Mouse (Mus musculus) neural tube, embryonic 13.5 days (tissue): Measurements from ENCODE around the gene Pcsk4. TPM values are rescaled to one million over a fixed set of nuclear protein-coding genes. Genes with fewer than 3 reads are reported as not detected.

Source experiments
- ATAC-seq: fragments of 200-750 bp; cut with Nextera tagmentation; 2 replicates; pipeline ENCODE4 v1.8.0; 2017; ENCODE audit warnings: low read depth, mild to moderate bottlenecking, moderate TSS enrichment, moderate library complexity
- H3K27ac ChIP-seq: fragments of 300-500 bp; sonication (generic); replicated peaks from 2 replicates; pipeline ENCODE4 v1.5.1; 2015; ENCODE audit warnings: moderate library complexity, mild to moderate bottlenecking, inconsistent platforms
- H3K27me3 ChIP-seq: fragments of 300-500 bp; sonication (generic); 2 replicates; pipeline ENCODE4 v1.6.1; 2015; ENCODE audit warnings: mild to moderate bottlenecking, inconsistent platforms
- H3K36me3 ChIP-seq: fragments of 300-500 bp; sonication (generic); 2 replicates; pipeline ENCODE4 v1.6.1; 2015; ENCODE audit warnings: mild to moderate bottlenecking, inconsistent platforms
- H3K4me1 ChIP-seq: fragments of 300-500 bp; sonication (generic); replicated peaks from 2 replicates; pipeline ENCODE4 v1.6.1; 2015; ENCODE audit warnings: inconsistent platforms
- H3K4me2 ChIP-seq: fragments of 300-500 bp; sonication (generic); 2 replicates; pipeline ENCODE4 v1.6.1; 2015; ENCODE audit warnings: inconsistent platforms, mild to moderate bottlenecking, moderate library complexity
- H3K4me3 ChIP-seq: fragments of 300-500 bp; sonication (generic); 2 replicates; pipeline ENCODE4 v1.5.1; 2015; ENCODE audit warnings: mild to moderate bottlenecking, inconsistent platforms
- H3K9ac ChIP-seq: fragments of 300-500 bp; sonication (generic); 2 replicates; pipeline ENCODE4 v1.6.1; 2015; ENCODE audit warnings: moderate library complexity, mild to moderate bottlenecking, inconsistent platforms
- H3K9me3 ChIP-seq: fragments of 300-500 bp; sonication (generic); 2 replicates; pipeline ENCODE4 v1.6.1; 2016; ENCODE audit warnings: inconsistent platforms
- WGBS: fragments of 180-500 bp; shearing (Covaris S2); methylation state at CpG from one replicate; pipeline ENCODE4 v1.1.7; 2015; 5-methylcytosine and 5-hydroxymethylcytosine counted together
- polyA plus RNA-seq: library from polyadenylated mRNA; unstranded; fragments of >200 nt; fragmentation: Nextera tagmentation; extraction: Ambion mirVana; gene quantifications from 2 replicates; pipeline ENCODE4 v1.2.1, GENCODE M21; 2015

The Pcsk4 gene
- polyA plus RNA-seq, 1 experiment from 2014 or later, result 3.6 TPM

DNA sequence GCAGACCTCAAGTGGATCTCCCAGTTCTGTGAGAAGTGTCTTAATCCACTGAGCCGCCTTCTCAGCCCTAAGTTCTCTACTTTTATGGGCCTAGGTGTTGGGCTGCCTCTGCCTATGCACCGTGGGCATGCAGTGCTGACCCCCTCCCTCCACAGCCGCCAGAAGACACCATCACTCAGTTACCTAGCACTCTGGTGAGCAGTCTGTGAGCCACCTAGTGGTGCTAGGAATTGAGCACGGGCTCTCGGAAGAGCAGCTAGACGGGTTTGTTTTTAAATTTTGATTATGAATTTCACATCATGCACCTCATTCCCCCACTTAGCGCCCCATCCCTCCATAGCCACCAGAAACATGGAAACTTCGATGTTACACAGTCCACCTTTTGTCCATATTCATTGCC, 40.6 kb downstream of the Pcsk4 start:
- 79% methylated on average over 8 of the region's 8 CpGs for WGBS
- H3K4me3 ChIP-seq, result no peak overlapping the region
- peaks cover 62% of the 10 kb centered on the region for H3K36me3 ChIP-seq
- no peak overlapping the region for H3K9ac ChIP-seq
- H3K4me1 ChIP-seq, result peaks cover 15% of the 10 kb centered on the region
- H3K27ac ChIP-seq, result no peak overlapping the region
- no peaks in the 10 kb centered on the region for H3K9me3 ChIP-seq
- H3K27me3 ChIP-seq, result no peaks in the 10 kb centered on the region
- ATAC-seq, result no peak
- H3K4me2 ChIP-seq, result no peak overlapping the region

DNA sequence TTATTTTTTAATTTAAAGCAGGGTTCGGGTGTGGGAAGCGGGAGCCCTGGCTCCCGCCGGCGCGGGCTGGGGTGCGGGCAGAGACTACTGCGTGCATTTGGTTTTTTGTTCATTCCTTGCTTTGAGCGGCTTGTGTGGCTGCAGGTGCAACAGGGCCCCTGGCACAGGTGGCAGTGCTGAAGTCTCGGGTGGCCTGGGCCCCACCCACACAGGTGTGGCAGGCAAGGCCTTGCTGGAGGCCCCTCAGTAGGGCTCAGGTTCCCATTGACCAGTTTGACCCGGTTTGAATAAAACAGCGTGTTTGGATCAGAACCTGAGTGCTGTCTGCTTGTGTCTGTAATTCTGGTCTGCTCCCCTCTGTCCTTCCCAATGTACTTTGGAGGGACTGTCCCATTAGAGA, 41.2 kb downstream of the Pcsk4 start:
- H3K9me3 ChIP-seq, result no peaks in the 10 kb centered on the region
- no peaks in the 10 kb centered on the region for H3K27me3 ChIP-seq
- no peak for ATAC-seq
- no peak overlapping the region for H3K27ac ChIP-seq
- H3K4me2 ChIP-seq, result no peak overlapping the region
- no peak overlapping the region for H3K9ac ChIP-seq
- peaks cover 62% of the 10 kb centered on the region for H3K36me3 ChIP-seq
- H3K4me1 ChIP-seq, result peaks cover 10% of the 10 kb centered on the region
- 96% methylated on average over 12 of the region's 12 CpGs for WGBS
- no peak overlapping the region for H3K4me3 ChIP-seq

GRCm38 (mm10) chr10:80285222-80286070, 43.9 kb downstream of the Pcsk4 start:
- peaks cover 10% of the 10 kb centered on the region for H3K4me1 ChIP-seq
- peaks cover 86% of the 10 kb centered on the region for H3K36me3 ChIP-seq
- ATAC-seq, result no peak
- 71% methylated on average over 14 of the region's 15 CpGs for WGBS
- H3K9me3 ChIP-seq, result no peaks in the 10 kb centered on the region
- no peak overlapping the region for H3K4me2 ChIP-seq
- no peak overlapping the region for H3K4me3 ChIP-seq
- H3K9ac ChIP-seq, result no peak overlapping the region
- H3K27ac ChIP-seq, result 0 out of 2 replicates have a peak overlapping the region, but pooled peaks have one; percentile 14
- H3K27me3 ChIP-seq, result no peaks in the 10 kb centered on the region

GRCm38 (mm10) chr10:80282481-80283441, 46.5 kb downstream of the Pcsk4 start:
- no peaks in the 10 kb centered on the region for H3K9me3 ChIP-seq
- 89% methylated on average over 20 of the region's 20 CpGs for WGBS
- no peaks in the 10 kb centered on the region for H3K27me3 ChIP-seq
- peaks cover 10% of the 10 kb centered on the region for H3K4me1 ChIP-seq
- peak overlapping the region; percentile 71 for H3K27ac ChIP-seq
- H3K4me2 ChIP-seq, result no peak overlapping the region
- H3K36me3 ChIP-seq, result peaks cover 95% of the 10 kb centered on the region
- no peak overlapping the region for H3K4me3 ChIP-seq
- no peak for ATAC-seq
- H3K9ac ChIP-seq, result no peak overlapping the region

- H3K27ac ChIP-seq, result peak overlapping the region; percentile 71
- ATAC-seq, result peak; percentile 52
- H3K27me3 ChIP-seq, result no peaks in the 10 kb centered on the region
- no peaks in the 10 kb centered on the region for H3K9me3 ChIP-seq
- no peak overlapping the region for H3K4me3 ChIP-seq
- peak overlapping the region; percentile 31; the same call in 1 of the 2 replicates for H3K9ac ChIP-seq
- H3K4me2 ChIP-seq, result no peak overlapping the region
- WGBS, result 53% methylated on average over 8 of the region's 8 CpGs
- H3K4me1 ChIP-seq, result peaks cover 10% of the 10 kb centered on the region
- peaks cover 96% of the 10 kb centered on the region for H3K36me3 ChIP-seq
These were observed 47.4 kb downstream of the Pcsk4 start for GRCm38 (mm10) chr10:80281921-80282371.

DNA sequence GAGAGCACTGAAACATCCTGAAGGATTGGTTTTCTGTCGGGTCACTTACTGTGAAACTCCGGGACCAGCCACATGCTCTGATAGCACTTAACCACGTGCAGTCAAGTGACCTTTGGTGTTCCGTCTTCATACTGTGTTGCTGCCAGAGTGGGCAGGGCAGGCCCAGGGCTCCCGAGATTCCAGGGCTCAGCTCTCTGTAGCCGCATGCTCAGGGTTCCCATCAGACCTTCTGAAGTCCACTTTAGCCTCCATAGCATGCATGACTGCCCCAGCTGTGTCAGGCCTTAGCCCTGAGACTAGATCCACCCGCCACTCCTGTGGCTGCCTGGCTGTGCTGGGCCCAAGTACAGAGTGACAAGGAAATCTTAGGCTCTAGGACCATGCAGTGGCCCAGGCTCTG, 48.0 kb downstream of the Pcsk4 start:
- 0 out of 2 replicates have a peak, but pooled peaks have one; percentile 3 for ATAC-seq
- H3K4me3 ChIP-seq, result no peak overlapping the region
- H3K36me3 ChIP-seq, result peaks cover 95% of the 10 kb centered on the region
- no peaks in the 10 kb centered on the region for H3K9me3 ChIP-seq
- H3K27me3 ChIP-seq, result no peaks in the 10 kb centered on the region
- peak overlapping the region; percentile 71 for H3K27ac ChIP-seq
- WGBS, result 81% methylated on average over 7 of the region's 7 CpGs
- peaks cover 10% of the 10 kb centered on the region for H3K4me1 ChIP-seq
- peak overlapping the region; percentile 31; the same call in 1 of the 2 replicates for H3K9ac ChIP-seq
- no peak overlapping the region for H3K4me2 ChIP-seq

DNA sequence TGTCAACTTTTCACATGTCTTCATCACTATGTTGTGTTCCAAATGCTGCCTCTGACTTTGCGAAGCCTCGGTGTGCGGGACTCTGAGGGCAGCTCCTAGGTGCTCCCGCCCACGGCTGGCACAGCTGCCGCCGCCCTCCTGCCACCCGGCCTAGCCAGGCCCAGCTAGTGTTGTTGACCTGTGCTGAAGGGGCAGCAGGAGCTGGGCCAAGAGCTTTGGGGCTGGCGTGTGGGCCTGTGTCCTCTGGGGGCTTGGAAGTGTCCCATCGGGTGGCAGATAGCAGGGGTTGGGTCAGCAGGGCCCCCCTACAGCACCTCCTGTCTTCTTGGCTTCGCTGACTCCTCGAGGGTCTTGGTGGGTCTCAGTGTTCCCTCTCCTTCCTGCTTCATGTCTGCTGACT, 50.0 kb downstream of the Pcsk4 start:
- Histone ChIP-seq H3K36me3 (peaks cover 96% of the 10 kb centered on the region), H3K9me3 (no peaks in the 10 kb centered on the region), H3K4me2 (no peak overlapping the region), H3K27me3 (no peaks in the 10 kb centered on the region), H3K9ac (0 out of 2 replicates have a peak overlapping the region, but pooled peaks have one; percentile 26), H3K4me1 (peaks cover 10% of the 10 kb centered on the region), H3K4me3 (no peak overlapping the region), H3K27ac (no peak overlapping the region)
- WGBS, result 93% methylated on average over 12 of the region's 12 CpGs
- no peak for ATAC-seq

- ATAC-seq, result no peak
- H3K9ac ChIP-seq, result no peak overlapping the region
- H3K9me3 ChIP-seq, result no peaks in the 10 kb centered on the region
- no peaks in the 10 kb centered on the region for H3K27me3 ChIP-seq
- no peak overlapping the region for H3K4me2 ChIP-seq
- H3K4me3 ChIP-seq, result no peak overlapping the region
- 95% methylated on average over 9 of the region's 9 CpGs for WGBS
- H3K27ac ChIP-seq, result no peak overlapping the region
- peaks cover 95% of the 10 kb centered on the region for H3K36me3 ChIP-seq
- peaks cover 10% of the 10 kb centered on the region for H3K4me1 ChIP-seq
These were observed 50.9 kb downstream of the Pcsk4 start for GRCm38 (mm10) chr10:80278390-80278789.

- Histone ChIP-seq H3K36me3 (peaks cover 75% of the 10 kb centered on the region), H3K4me1 (peaks cover 13% of the 10 kb centered on the region), H3K4me2 (no peak overlapping the region), H3K4me3 (no peak overlapping the region), H3K9me3 (no peaks in the 10 kb centered on the region), H3K27me3 (no peaks in the 10 kb centered on the region), H3K27ac (no peak overlapping the region), H3K9ac (no peak overlapping the region)
- no peak for ATAC-seq
- WGBS, result 94% methylated on average over 5 of the region's 5 CpGs
These were observed 53.1 kb downstream of the Pcsk4 start for GRCm38 (mm10) chr10:80276238-80276637.

DNA sequence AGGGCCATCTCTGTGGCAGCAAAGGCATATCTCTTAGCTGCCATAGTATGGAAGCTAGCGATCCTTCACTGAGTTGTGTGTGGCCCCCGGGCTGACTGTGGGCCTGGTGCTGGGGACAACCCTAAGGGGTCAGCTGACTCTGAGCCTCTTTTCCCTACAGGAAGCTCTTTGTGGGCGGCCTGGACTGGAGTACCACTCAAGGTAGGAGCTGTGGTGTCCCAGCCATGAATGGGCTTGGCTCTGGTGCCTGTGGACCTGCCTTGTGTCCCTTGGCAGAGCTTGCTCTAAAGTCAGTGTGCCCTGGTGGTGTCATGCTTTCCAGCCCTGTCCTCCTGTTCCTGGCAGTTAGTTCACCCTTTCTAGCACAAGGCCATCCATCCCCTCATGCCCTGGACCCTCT, 55.5 kb downstream of the Pcsk4 start:
- Histone ChIP-seq H3K27ac (no peak overlapping the region), H3K4me2 (no peak overlapping the region), H3K4me1 (peaks cover 36% of the 10 kb centered on the region), H3K4me3 (no peak overlapping the region), H3K9ac (no peak overlapping the region), H3K27me3 (no peaks in the 10 kb centered on the region), H3K9me3 (no peaks in the 10 kb centered on the region), H3K36me3 (peaks cover 58% of the 10 kb centered on the region)
- no peak for ATAC-seq
- WGBS, result 89% methylated on average over 3 of the region's 3 CpGs

- H3K4me1 ChIP-seq, result peaks cover 55% of the 10 kb centered on the region
- H3K36me3 ChIP-seq, result peaks cover 53% of the 10 kb centered on the region
- H3K4me3 ChIP-seq, result no peak overlapping the region
- H3K9ac ChIP-seq, result no peak overlapping the region
- no peaks in the 10 kb centered on the region for H3K9me3 ChIP-seq
- no peak overlapping the region for H3K4me2 ChIP-seq
- no peaks in the 10 kb centered on the region for H3K27me3 ChIP-seq
- 92% methylated on average over 8 of the region's 8 CpGs for WGBS
- ATAC-seq, result no peak
- H3K27ac ChIP-seq, result no peak overlapping the region
These were observed 57.3 kb downstream of the Pcsk4 start for GRCm38 (mm10) chr10:80271870-80272585.
